Mouse (Mus musculus): ENCODE data around the gene Rapgef5. TPM values are rescaled to one million over a fixed set of nuclear protein-coding genes. Genes with fewer than 3 reads are reported as not detected.

The Rapgef5 gene
- polyA plus RNA-seq, 1 experiment from 2014 or later = 38.3 TPM

- WGBS = 92% methylated on average over 7 of the region's 7 CpGs
- ATAC-seq (ENCODE audit: low FRiP score) (no peak), DNase-seq (ENCODE audit: low spot score) (no peak)
- no peak overlapping the region for H3K27ac ChIP-seq
- no peaks in the 10 kb centered on the region for H3K27me3 ChIP-seq (ENCODE audit: control insufficient read depth, insufficient read depth, low read length)
- H3K4me2 ChIP-seq (replicated peaks) = no peak overlapping the region
- H3K9ac ChIP-seq = no peak overlapping the region
- peaks cover 80% of the 10 kb centered on the region for H3K36me3 ChIP-seq (replicated peaks; ENCODE audit: control insufficient read depth, insufficient read depth)
- no peaks in the 10 kb centered on the region for H3K9me3 ChIP-seq (ENCODE audit: control insufficient read depth, low read length)
- no peak overlapping the region for H3K4me3 ChIP-seq (replicated peaks; ENCODE audit: low read length)
- peaks cover 29% of the 10 kb centered on the region for H3K4me1 ChIP-seq (replicated peaks; ENCODE audit: control insufficient read depth, insufficient read depth, low read length)
These were observed 230.3 kb downstream of the Rapgef5 start for GRCm38 (mm10) chr12:117746611-117747010.

GRCm38 (mm10) chr12:117751045-117751444 lies 234.8 kb downstream of the Rapgef5 start:
- Histone ChIP-seq H3K4me3 (replicated peaks; ENCODE audit: low read length) (no peak overlapping the region), H3K27me3 (ENCODE audit: control insufficient read depth, insufficient read depth, low read length) (no peaks in the 10 kb centered on the region), H3K4me1 (replicated peaks; ENCODE audit: control insufficient read depth, insufficient read depth, low read length) (peaks cover 31% of the 10 kb centered on the region), H3K4me2 (replicated peaks) (peak overlapping the region; percentile 33; the same call in 1 of the 2 replicates), H3K27ac (peak overlapping the region; percentile 82), H3K9ac (no peak overlapping the region), H3K9me3 (ENCODE audit: control insufficient read depth, low read length) (no peaks in the 10 kb centered on the region), H3K36me3 (replicated peaks; ENCODE audit: control insufficient read depth, insufficient read depth) (peaks cover 56% of the 10 kb centered on the region)
- 18% methylated on average over 9 of the region's 9 CpGs for WGBS
- peak; percentile 58 for ATAC-seq (ENCODE audit: low FRiP score)
- peak; percentile 25 for DNase-seq (ENCODE audit: low spot score)

- Histone ChIP-seq H3K4me1 (replicated peaks; ENCODE audit: control insufficient read depth, insufficient read depth, low read length) (peaks cover 31% of the 10 kb centered on the region), H3K36me3 (replicated peaks; ENCODE audit: control insufficient read depth, insufficient read depth) (peaks cover 56% of the 10 kb centered on the region), H3K27me3 (ENCODE audit: control insufficient read depth, insufficient read depth, low read length) (no peaks in the 10 kb centered on the region), H3K27ac (peak overlapping the region; percentile 82), H3K9ac (no peak overlapping the region), H3K9me3 (ENCODE audit: control insufficient read depth, low read length) (no peaks in the 10 kb centered on the region), H3K4me2 (replicated peaks) (peak overlapping the region; percentile 33), H3K4me3 (replicated peaks; ENCODE audit: low read length) (no peak overlapping the region)
- peak; percentile 84 for ATAC-seq (ENCODE audit: low FRiP score)
- peak; percentile 59 for DNase-seq (ENCODE audit: low spot score)
- 24% methylated on average over 25 of the region's 25 CpGs for WGBS
These were observed 235.5 kb downstream of the Rapgef5 start for GRCm38 (mm10) chr12:117751520-117752383.

DNA sequence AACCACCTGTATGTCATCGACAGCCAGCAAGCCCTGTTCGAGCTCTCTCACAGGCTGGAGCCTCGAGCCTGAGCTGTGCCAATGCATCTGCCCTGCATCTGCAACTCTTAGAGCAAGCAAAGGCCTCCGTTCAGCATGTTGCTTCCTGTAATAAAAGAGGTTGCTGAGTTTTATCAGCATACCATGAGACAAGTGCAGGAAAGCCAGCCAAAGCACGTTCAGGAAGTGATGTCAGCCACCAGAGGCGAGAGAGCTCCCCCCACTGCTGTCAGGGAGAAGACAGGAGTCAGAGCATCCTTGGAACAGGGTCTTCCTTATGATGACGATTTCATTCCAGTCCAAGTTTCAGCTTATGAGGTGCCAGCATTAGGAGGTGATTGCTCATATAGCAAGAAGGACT lies 239.7 kb downstream of the Rapgef5 start:
- Histone ChIP-seq H3K9ac (no peak overlapping the region), H3K27ac (no peak overlapping the region), H3K9me3 (ENCODE audit: control insufficient read depth, low read length) (no peaks in the 10 kb centered on the region), H3K27me3 (ENCODE audit: control insufficient read depth, insufficient read depth, low read length) (no peaks in the 10 kb centered on the region), H3K4me3 (replicated peaks; ENCODE audit: low read length) (no peak overlapping the region), H3K36me3 (replicated peaks; ENCODE audit: control insufficient read depth, insufficient read depth) (peaks cover 39% of the 10 kb centered on the region), H3K4me2 (replicated peaks) (no peak overlapping the region), H3K4me1 (replicated peaks; ENCODE audit: control insufficient read depth, insufficient read depth, low read length) (peaks cover 19% of the 10 kb centered on the region)
- ATAC-seq (ENCODE audit: low FRiP score) (no peak), DNase-seq (ENCODE audit: low spot score) (no peak)
- WGBS = 79% methylated on average over 7 of the region's 7 CpGs

DNA sequence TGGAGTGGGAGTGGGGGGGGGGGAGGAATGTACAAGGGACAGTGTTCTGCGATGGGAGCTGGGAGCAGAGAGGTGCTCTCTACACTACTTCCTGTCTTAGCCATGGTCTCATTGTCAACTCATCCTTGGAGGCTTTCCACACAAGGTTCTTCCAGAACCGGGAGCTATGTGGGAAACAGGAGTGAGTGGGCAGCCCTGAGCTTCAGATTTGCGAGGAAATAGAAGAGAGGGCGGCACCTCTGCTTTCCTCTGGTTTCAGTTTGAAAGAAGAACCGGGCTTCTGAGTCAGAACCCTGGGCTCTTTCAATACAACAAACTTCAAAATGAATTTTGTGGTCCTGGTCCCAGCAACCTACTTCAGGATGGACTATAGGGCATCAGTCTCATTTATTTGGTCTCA lies 244.1 kb downstream of the Rapgef5 start:
- Histone ChIP-seq H3K36me3 (replicated peaks; ENCODE audit: control insufficient read depth, insufficient read depth) (peaks cover 28% of the 10 kb centered on the region), H3K9me3 (ENCODE audit: control insufficient read depth, low read length) (no peaks in the 10 kb centered on the region), H3K4me1 (replicated peaks; ENCODE audit: control insufficient read depth, insufficient read depth, low read length) (peaks cover 8% of the 10 kb centered on the region; the same call in 1 of the 2 replicates), H3K4me3 (replicated peaks; ENCODE audit: low read length) (no peak overlapping the region), H3K9ac (no peak overlapping the region), H3K27ac (no peak overlapping the region), H3K27me3 (ENCODE audit: control insufficient read depth, insufficient read depth, low read length) (no peaks in the 10 kb centered on the region), H3K4me2 (replicated peaks) (no peak overlapping the region)
- WGBS = 91% methylated on average over 5 of the region's 5 CpGs
- DNase-seq (ENCODE audit: low spot score) (no peak), ATAC-seq (ENCODE audit: low FRiP score) (no peak)

- Histone ChIP-seq H3K27me3 (ENCODE audit: control insufficient read depth, insufficient read depth, low read length) (no peaks in the 10 kb centered on the region), H3K4me1 (replicated peaks; ENCODE audit: control insufficient read depth, insufficient read depth, low read length) (peaks cover 8% of the 10 kb centered on the region; the same call in 1 of the 2 replicates), H3K27ac (no peak overlapping the region), H3K9ac (no peak overlapping the region), H3K4me3 (replicated peaks; ENCODE audit: low read length) (no peak overlapping the region), H3K9me3 (ENCODE audit: control insufficient read depth, low read length) (no peaks in the 10 kb centered on the region), H3K36me3 (replicated peaks; ENCODE audit: control insufficient read depth, insufficient read depth) (peaks cover 24% of the 10 kb centered on the region), H3K4me2 (replicated peaks) (no peak overlapping the region)
- no peak for ATAC-seq (ENCODE audit: low FRiP score)
- no peak for DNase-seq (ENCODE audit: low spot score)
These were observed 244.6 kb downstream of the Rapgef5 start for GRCm38 (mm10) chr12:117760846-117761245.

- no peak overlapping the region for H3K27ac ChIP-seq
These were observed 245.4 kb downstream of the Rapgef5 start for GRCm38 (mm10) chr12:117761698-117762097.

GRCm38 (mm10) chr12:117763247-117763646 lies 247.0 kb downstream of the Rapgef5 start:
- Histone ChIP-seq H3K4me3 (replicated peaks; ENCODE audit: low read length) (no peak overlapping the region), H3K9ac (no peak overlapping the region), H3K4me1 (replicated peaks; ENCODE audit: control insufficient read depth, insufficient read depth, low read length) (peaks cover 8% of the 10 kb centered on the region; the same call in 1 of the 2 replicates), H3K9me3 (ENCODE audit: control insufficient read depth, low read length) (no peaks in the 10 kb centered on the region), H3K4me2 (replicated peaks) (no peak overlapping the region), H3K27ac (no peak overlapping the region), H3K27me3 (ENCODE audit: control insufficient read depth, insufficient read depth, low read length) (no peaks in the 10 kb centered on the region), H3K36me3 (replicated peaks; ENCODE audit: control insufficient read depth, insufficient read depth) (peaks cover under 1% of the 10 kb centered on the region; the same call in 1 of the 2 replicates)
- 83% methylated on average over 3 of the region's 3 CpGs for WGBS
- ATAC-seq (ENCODE audit: low FRiP score) = no peak
- no peak for DNase-seq (ENCODE audit: low spot score)

More at GRCm38 (mm10) chr12:117761698-117762097, 245.4 kb downstream of the Rapgef5 start:
- ATAC-seq (ENCODE audit: low FRiP score) (no peak), DNase-seq (ENCODE audit: low spot score) (peak; percentile 62)
- Histone ChIP-seq H3K9ac (no peak overlapping the region), H3K27me3 (ENCODE audit: control insufficient read depth, insufficient read depth, low read length) (no peaks in the 10 kb centered on the region), H3K9me3 (ENCODE audit: control insufficient read depth, low read length) (no peaks in the 10 kb centered on the region), H3K36me3 (replicated peaks; ENCODE audit: control insufficient read depth, insufficient read depth) (peaks cover 15% of the 10 kb centered on the region), H3K4me2 (replicated peaks) (no peak overlapping the region), H3K4me3 (replicated peaks; ENCODE audit: low read length) (no peak overlapping the region), H3K4me1 (replicated peaks; ENCODE audit: control insufficient read depth, insufficient read depth, low read length) (peaks cover 8% of the 10 kb centered on the region; the same call in 1 of the 2 replicates)
- 26% methylated on average over 1 of the region's 1 CpGs for WGBS

GRCm38 (mm10) chr12:117764839-117765238 lies 248.6 kb downstream of the Rapgef5 start:
- H3K4me3 ChIP-seq (replicated peaks; ENCODE audit: low read length) = no peak overlapping the region
- H3K27me3 ChIP-seq (ENCODE audit: control insufficient read depth, insufficient read depth, low read length) = no peaks in the 10 kb centered on the region
- no peaks in the 10 kb centered on the region for H3K36me3 ChIP-seq (replicated peaks; ENCODE audit: control insufficient read depth, insufficient read depth)
- no peak overlapping the region for H3K4me2 ChIP-seq (replicated peaks)
- no peak overlapping the region for H3K9ac ChIP-seq
- H3K9me3 ChIP-seq (ENCODE audit: control insufficient read depth, low read length) = no peaks in the 10 kb centered on the region
- ATAC-seq (ENCODE audit: low FRiP score) = 0 out of 2 replicates have a peak, but pooled peaks have one; percentile 35
- no peak overlapping the region for H3K27ac ChIP-seq
- WGBS = 9% methylated on average over 7 of the region's 7 CpGs
- peak; percentile 96 for DNase-seq (ENCODE audit: low spot score)
- peaks cover 8% of the 10 kb centered on the region; the same call in 1 of the 2 replicates for H3K4me1 ChIP-seq (replicated peaks; ENCODE audit: control insufficient read depth, insufficient read depth, low read length)

All from hindbrain, embryonic 14.5 days (tissue).